Mouse (Mus musculus): ENCODE measurements around the gene Ndufa7.
A peak's percentile ranks its signal among the peaks of the same experiment; 100 is the strongest.

The Ndufa7 gene

GRCm38 (mm10) chr17:33824084-33824996, at the start of gene Ndufa7, which contains the start of gene Rps28:
Gene Ndufa7 (plus strand): TSS chr17:33824572.
Gene Rps28 (minus strand): TSS chr17:33824562.
- DNase-seq, result peak; percentile 98

- DNase-seq, result no peak
These were observed 49.7 kb upstream of the Ndufa7 start for GRCm38 (mm10) chr17:33774573-33775155.

GRCm38 (mm10) chr17:33775287-33775686, 49.1 kb upstream of the Ndufa7 start:
- no peak for DNase-seq

DNA sequence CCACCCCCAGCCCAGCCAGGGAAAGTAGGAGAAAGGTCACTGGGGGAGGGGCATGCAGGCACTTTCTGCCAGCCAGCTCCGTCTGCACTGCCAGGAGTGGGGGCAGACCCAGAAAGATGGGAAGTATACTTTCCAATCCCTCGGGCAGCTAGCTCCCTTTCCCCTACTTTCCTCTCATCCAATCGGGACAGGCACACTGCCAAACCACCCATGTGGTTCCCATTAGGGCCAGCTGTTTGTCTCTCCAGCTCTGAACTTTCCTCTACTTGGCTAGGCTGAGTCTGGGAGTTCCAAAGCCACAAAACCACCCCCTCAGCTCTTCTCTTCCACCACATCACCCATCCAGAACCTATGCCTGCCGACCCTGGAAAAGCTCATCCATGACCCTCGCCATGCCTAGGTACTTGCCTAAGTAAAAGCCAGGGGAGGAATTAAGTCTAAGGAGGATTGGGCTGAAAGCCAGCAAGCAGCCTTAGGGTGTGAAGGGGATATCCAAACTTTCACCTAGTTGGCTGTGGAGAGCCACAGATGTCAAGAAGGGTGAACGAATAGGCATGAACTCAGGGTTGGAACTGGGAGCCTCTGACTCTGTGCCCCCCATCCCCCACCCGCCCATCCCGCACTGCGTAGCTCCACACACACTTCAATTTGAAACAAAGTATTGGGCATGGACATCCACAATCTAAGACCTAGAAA, 45.0 kb upstream of the Ndufa7 start:
- DNase-seq, result peak; percentile 73

DNA sequence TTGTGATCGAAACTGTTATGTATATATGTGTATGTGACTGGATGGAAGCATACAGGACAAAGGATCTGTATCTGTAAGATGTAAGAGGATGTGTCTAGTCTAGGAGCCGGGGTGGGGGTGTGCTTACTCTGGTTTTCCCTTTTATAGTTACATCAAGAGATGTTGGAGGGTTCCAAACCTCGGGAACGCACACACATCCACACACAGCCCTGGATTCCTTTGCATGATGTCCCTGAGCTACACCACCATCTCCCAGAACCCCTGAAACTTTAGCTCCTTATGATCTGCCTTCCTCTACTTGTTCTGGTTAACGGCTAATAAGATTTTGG, 44.4 kb upstream of the Ndufa7 start:
- DNase-seq, result no peak

DNA sequence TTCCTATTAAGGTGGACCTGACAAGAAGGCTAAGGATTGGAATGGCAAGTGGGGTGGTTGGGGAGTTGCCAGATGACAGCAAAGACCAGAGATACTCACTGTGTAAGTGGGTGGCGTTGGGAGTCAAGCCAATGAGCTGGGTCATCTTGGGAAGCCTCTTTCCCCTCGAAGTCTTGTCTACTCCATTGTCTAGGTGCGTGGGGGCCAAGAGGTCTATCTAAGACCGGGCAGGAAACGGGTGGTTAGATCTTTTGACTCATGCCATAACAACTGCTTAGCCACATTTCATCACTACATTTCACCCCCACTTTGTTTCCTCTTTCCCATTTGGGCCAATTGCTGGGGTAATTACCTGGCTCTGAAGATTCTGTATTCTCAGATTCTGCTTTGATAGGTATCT, 43.9 kb upstream of the Ndufa7 start:
- DNase-seq, result no peak

DNA sequence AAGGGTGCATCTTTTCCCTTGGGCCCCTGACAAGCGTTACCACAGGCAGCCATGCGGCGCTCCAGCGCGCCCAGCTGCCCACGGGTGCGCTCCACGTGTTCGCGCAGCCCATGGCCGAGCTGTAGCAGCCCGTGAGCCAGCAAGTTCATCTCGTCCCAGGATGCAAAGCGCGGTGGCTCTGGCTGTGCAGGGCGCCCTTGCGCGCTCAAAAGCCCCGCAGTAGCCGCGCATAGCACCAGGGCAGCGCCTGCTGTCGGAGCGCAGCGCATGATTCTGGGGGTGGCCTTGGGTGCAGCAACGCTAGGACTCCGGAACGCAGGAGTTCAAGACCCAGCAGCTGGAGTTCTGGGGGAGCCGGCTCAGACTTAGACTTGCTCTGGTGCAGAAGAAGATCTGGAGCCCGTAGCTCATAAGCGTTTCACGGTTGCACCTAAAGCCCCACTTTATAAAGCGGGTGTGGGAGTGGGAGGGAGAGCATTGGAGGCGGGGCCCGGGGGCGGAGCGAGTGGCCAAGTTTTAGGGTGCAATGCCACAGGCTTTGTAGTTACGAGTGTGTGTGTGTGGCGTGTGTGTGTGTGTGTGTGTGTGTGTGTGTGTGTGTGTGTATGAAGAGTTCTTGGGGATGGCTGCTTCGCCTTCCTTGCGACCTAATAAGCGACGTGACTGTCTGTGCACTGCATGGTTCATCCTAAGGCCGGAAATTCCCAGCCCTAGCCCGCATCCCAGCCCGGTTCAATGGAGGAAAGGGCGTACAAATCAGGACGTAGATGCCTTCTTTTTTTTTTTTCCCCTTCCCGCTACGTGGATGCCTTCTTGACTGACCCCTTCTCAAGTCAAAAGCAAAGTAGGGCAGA, 43.0 kb upstream of the Ndufa7 start, which contains the start of gene Angptl4:
TSS of gene Angptl4 (minus strand) at position 707 of the 854 bp plus-strand sequence.
- peak; percentile 51 for DNase-seq

GRCm38 (mm10) chr17:33782067-33782466, 42.3 kb upstream of the Ndufa7 start:
- DNase-seq, result no peak

DNA sequence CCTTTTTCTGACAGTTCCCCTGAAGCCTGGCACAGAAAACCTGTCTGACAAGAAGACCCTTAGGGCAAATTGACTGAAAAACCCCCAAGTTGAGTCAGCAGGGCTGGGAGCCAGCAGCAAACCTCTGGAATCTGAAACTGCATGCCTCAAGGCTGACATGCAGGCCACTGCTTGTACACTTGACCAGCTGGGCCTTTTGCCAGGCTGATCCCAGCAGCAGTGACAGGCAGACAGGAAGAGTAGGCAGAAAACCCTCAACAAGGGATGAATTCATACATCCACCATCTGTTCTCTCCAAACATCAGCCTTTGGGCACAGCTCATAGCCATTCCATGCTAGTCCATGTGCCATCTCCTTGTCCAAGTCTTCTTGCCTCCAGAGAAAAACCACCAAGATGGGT, 41.0 kb upstream of the Ndufa7 start:
- peak; percentile 26 for DNase-seq

DNA sequence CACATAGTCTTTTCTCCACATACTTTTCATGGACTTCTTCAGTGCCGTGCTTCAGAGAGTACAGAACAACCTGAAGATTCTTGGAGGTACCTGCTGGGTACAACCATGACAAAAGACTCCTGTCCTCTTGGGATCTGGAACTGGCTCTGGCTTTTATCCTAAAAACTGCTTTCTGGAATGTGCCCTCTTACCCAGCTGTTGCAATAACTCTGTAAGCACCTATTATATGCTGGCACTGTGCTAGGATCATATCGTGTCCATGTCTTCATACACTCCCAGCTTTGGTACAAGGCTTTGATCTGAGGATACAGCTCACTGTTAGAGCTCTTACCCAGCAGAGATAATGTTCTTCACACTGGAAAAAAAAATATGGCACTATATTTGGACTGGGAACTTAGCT, 39.4 kb upstream of the Ndufa7 start:
- DNase-seq, result no peak

DNA sequence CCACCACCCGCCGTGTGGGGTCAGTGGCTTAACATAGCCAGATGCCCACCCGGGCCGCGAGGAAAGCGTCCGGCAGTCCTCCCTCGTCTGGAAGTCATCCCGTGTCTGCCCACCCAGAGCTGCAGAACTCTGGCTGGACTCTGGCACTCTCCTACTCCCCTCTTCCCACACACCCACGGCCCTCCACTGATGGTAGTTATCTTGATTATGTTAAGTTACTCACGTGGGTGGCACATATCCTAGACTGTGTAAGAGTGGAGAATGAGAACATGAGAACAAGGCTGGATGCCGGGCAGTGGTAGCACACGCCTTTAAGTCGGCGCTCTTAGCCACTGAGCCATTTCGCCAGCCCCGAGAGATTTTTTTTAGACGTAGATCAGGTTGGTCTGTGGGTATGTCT, 38.0 kb upstream of the Ndufa7 start:
- DNase-seq, result no peak

- no peak for DNase-seq
These were observed 35.6 kb upstream of the Ndufa7 start for GRCm38 (mm10) chr17:33788732-33789131.

DNA sequence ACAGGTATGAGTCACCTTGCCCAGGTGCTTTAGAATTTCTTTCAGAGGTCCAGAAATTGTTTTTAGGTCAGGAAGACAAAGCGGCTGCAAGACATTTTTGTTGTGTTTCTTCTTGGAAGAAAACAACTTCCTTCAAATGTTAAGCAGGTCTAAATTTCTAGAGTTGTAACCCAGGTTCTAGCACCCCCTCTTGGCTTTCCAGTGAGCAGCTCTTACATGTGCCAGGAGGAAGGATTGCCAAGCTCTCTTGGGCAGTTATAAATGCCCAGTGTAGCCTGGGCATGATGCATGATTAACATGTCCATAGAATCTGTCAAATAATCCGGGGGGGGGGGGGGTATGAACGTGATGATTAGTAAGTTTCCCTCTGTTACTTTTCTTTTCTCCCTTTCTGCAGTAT, 26.1 kb upstream of the Ndufa7 start:
- DNase-seq, result no peak

GRCm38 (mm10) chr17:33799277-33799676, 25.1 kb upstream of the Ndufa7 start:
- DNase-seq, result no peak

GRCm38 (mm10) chr17:33802221-33802620, 22.2 kb upstream of the Ndufa7 start:
- DNase-seq, result no peak

DNA sequence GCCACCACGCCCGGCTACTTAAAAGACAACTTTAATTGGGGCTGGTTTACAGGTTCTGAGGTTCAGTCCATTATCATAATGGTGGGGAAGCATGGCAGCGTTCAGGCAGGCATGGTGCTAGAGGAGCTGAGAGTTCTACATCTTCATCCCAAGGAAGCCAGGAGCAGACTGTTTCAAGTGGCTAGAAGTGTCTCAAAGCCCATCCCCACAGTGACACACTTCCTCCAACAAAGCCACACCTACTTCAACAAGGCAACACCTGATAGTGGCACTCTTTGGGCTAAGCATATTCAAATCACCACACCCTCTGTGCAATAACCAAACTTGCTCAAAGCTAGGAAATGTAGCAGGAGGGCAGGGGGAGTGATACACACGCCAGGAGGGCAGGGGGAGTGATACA, 20.2 kb upstream of the Ndufa7 start:
- DNase-seq, result no peak

- DNase-seq, result no peak
These were observed 19.6 kb upstream of the Ndufa7 start for GRCm38 (mm10) chr17:33804745-33805144.

DNA sequence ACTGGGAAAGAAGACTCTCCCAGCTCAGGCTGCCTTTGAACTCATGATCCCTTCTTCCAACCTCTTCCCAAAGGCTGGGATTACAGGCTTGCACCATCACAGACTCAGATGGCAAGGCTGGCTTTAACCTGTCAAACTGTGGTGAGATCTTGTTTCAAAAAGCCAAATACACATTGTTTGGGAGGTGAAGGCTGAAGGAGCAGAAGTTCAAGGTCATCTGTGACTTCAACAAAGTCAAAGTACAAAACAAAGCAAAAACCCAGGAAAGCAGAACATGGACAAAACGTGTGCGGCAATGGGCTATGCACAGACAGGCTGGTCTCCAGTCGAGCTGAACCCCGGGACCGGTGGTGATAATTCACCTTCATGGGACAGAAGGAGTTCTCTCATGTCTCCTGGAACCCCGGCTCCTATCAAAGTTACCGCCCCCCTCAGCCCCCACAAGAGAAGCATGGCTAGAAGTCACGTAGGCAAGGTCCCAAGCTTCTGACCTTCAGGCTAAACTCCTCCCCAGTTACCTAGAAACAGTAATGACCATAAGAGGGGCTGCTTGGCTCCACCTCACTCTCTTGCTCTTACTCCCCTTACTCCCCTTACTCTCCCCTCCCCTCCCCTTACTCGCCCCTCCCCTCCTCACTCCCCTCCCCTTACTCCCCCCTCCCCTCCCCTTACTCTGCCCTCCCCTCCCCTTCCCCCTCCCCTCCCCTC, 17.0 kb upstream of the Ndufa7 start:
- no peak for DNase-seq

DNA sequence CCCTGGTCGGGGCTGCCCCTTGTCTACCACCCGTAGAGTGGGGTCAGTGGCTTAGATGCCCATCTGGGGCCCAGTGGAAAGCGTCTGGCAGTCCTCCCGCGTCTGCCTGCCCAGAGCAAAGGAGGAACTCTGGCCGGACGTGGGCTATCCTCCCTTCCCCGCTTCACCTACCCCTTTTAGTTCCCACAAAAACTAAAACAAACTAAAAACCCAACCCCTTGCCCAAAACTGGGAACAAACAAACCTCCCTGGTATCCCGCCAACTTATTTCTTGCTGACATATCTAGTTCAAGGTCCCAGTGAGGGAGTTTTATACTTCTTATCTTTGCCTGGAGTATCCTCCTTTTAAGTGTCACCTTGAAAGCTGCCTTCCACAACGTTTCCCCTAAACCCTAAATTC, 16.2 kb upstream of the Ndufa7 start:
- DNase-seq, result no peak

GRCm38 (mm10) chr17:33810334-33811141, 13.8 kb upstream of the Ndufa7 start, which contains the start of gene Kank3:
Gene Kank3 (plus strand): TSS chr17:33810519.
- peak; percentile 91 for DNase-seq

DNA sequence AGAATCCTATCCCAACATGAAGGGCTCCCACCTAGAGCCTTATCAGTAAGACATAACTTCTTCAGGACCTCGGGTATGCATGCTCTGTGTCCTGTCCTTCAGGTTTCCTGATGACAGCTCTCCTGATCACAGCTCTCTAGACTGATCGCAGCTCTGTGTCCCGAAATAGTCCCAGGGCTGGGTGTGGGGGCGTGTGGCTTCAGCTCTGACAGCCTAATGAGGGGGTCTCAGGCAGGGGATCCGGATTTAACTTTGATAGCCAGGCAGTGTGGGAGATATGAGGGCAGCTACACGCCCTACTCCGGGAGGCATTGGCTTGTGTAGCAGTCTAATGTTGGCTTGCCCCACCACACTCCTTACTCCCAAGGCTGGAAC, 13.2 kb upstream of the Ndufa7 start:
- no peak for DNase-seq

All from right cerebral cortex, postnatal 25 days (tissue).